Mouse (Mus musculus): ENCODE measurements around the gene Brd3os.
A peak's percentile ranks its signal among the peaks of the same experiment; 100 is the strongest.

The Brd3os gene

DNA sequence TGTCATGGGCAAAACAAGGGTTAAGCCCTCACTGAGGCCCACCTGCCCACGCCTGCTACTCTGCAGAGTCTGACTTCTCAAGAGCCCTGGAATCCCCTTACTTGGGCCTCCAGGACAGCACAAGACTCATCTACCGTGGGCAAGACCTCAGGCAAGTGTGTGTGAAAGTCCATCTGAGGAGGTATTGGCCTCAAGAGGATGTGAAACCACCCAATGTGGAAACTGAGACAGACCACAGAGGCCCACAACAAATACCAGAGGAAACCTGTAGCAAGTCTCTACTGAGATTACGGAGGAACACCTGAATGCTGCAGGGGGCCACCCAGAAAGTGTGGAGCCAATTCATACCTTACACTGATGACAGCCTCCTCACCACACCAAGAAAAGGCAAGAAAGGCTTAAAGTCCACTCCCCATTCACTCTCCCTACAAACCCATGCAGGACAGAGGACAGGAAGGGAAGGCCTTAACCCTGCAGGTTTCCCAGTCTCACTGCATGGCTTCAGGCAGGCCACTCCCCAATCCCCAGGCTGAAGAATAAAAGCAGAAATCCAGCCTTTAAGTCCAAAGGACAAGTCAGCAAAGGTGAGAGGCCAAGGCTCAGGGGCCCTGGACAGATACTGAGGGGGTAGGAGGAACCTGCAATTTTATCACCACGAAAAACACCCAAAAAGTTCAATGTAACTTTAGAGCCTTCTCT lies 27.3 kb downstream of the Brd3os start:
- peak; percentile 81 for DNase-seq

GRCm38 (mm10) chr2:27469991-27470355 lies 27.8 kb downstream of the Brd3os start:
- peak; percentile 90 for DNase-seq

DNA sequence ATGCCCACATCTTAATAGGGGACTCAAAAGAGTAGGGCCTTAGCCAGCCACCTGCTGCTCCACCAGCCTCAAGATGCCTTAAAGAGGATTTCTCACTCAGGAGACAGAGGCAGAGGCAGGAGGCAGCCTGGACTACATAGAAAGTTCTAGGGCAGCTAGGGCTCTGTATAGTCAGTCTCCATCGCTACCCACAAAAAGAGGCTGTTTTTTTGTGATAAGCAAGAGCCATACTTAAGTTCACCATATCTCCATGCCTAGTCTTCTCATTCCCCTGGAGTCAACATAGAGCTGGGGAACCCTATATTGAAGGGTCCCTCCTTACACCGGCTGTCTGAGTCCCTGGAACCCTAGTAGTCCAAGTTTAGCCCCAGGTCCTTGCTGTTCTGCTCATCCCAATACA lies 28.4 kb downstream of the Brd3os start:
- no peak for DNase-seq

DNA sequence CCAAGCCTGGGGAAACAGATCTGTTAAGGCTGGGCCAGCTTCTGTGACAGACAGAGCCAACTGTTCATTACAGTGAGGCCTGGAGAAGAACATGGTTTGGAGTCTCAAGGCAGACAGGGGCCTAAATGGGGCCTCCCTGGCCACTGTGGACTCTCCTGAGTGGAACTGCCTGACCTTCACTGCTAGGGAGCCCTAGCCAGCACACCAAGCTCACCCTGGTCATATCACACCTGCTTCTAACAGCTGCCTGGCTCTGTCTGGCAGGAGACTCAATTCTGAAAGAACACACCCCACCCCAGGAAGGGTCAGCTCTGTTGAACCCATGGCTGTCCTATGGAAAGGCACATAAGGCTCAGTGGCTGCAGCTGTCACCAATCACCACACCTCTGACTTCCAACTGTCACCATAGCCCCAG lies 29.1 kb downstream of the Brd3os start:
- peak; percentile 88 for DNase-seq

GRCm38 (mm10) chr2:27473061-27473765 lies 31.1 kb downstream of the Brd3os start:
- peak; percentile 92 for DNase-seq

GRCm38 (mm10) chr2:27473911-27474310 lies 31.8 kb downstream of the Brd3os start:
- peak; percentile 87 for DNase-seq

- DNase-seq: peak; percentile 95
These were observed 32.7 kb downstream of the Brd3os start for GRCm38 (mm10) chr2:27474621-27475484.

DNA sequence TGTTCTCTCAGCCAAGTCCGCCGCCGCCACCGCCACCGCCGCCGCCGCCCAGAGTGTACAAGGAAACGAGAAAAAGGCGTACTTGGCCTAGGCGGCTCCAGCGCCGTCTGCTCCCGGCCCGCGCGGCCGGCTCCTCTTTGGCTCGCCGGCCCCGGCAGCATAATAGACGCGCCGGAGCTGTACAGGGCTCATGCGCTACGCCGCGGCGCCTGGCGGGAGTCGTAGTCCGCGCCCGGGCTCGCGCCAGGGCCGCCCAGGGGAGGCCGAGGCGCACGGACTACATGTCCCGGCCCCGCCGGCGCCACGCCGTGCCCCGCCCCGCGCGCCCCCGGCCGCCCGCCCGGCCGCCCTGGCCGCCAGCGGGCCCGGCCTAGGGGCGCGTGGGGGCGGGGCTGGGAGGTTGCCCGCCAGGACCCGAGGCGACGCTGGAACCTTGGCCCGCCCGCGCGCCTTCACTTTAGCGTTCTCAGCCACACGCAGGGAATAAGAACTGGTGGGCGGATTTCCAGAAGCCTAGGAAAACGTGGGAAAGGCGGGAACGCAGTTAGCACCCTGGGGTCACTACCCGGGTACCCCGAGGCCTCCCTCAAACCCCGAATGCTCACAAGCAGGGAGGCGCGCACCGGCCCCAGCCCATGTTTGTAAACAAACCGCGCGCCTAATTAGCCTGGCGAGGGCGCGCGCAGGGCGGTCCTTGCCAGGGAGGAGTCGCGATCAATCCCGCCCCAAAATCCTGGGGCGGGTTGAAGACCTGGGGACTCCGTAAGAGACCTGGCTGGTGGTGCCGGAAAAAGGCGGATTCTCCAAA lies 33.6 kb downstream of the Brd3os start:
- DNase-seq: peak; percentile 100

DNA sequence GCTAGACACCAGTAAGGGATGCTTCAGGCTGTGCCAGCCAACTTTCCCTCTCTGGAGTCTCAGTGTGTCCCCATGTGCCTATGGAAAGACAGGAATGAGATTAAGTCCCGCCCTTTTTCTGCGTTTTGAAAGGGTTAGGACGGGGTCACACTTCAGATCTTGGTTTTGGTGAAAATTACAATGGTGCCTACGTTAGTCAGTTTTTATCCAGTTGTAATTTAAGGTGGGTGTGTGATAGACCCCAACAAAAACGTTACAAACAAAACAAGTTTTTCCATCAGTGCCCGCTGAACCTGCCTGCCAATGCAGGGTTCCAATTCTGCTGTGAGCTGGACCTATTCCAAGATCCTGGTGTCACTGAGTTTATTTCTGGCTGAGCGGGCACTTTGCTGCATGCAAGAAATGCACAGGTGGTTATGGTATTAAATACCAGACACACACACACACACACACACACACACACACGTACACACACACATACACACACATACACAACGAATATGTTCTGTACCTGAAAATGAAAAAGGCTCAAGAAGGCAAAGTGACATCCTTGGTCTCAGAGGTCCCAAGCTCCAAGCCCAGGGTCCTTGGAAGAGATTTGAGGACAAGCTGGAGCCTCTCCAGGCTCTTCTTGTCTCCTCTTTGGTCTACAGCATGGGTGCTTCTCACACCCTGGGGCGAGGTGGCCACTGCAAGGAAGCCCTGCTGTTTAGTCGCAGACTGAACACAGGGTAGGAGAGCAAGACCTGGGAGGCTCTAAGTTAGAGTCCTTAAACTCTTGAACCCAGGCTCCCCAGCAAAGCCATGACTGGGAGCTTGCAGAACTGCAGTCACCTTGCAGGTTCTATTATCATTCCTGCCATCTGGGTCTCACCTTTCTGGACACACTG lies 34.4 kb downstream of the Brd3os start:
- peak; percentile 89 for DNase-seq

GRCm38 (mm10) chr2:27479821-27480220 lies 37.7 kb downstream of the Brd3os start:
- DNase-seq: peak; percentile 92

DNA sequence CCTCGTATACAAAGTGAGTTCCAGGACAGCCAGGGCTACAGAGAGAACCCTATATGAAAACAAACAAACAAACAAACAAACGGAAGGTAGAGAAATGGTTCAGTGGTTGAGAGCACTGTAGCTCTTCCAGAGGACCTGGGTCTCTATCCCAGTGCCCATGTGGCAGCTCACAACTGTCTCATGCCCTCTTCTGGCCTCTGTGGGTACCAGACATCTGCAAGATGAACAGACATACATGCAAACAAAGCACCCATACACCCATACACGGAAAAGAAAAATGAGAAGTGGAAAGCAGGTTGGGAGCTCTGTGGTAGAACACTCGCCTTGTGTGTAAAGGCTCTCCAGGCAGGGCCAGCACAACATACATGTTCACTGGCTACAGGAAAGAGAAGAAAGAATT lies 38.2 kb downstream of the Brd3os start:
- DNase-seq: peak; percentile 85

GRCm38 (mm10) chr2:27482265-27482861 lies 40.2 kb downstream of the Brd3os start:
- DNase-seq: no peak

DNA sequence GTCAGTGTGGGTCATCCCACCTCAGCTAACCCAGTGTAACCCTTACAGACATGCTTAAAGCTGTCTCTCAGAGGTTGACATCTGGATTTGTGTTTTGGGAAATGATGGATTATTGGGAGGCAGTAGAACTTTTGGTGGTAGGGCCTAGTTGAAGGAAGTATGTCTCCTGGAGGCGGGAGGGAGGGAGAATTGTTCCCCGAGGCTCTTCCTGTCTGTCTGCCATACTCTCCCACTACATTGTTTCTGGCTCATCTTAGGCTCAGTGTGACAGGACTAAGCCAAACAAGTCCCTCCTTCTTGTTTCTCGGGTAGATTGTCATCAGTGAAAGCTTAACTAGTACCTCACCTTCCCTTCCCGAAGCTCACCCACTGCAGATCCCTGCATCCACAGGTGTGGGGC lies 44.6 kb downstream of the Brd3os start:
- DNase-seq: no peak

- peak; percentile 83 for DNase-seq
These were observed 45.4 kb downstream of the Brd3os start for GRCm38 (mm10) chr2:27487336-27488049.

GRCm38 (mm10) chr2:27488362-27488761 lies 46.2 kb downstream of the Brd3os start:
- DNase-seq: no peak

GRCm38 (mm10) chr2:27490939-27491338 lies 48.8 kb downstream of the Brd3os start:
- no peak for DNase-seq

Measured in heart, adult 11 months (tissue).